Mouse (Mus musculus) G1E (cell line): ENCODE measurements at regions not wholly inside any gene's neighbourhood (a gene's known extent, or its start where the extent isn't known, plus 50 kb on each side); places are given as distances from the start of the nearest gene placed in this dataset.

Experiments
- ATAC-seq: 2 replicates; pipeline ENCODE4 v1.8.0; 2016; ENCODE audit warnings: mild to moderate bottlenecking; ENCODE audit not compliant: insufficient number of reproducible peaks, poor library complexity, low FRiP score, severe bottlenecking; ENCODE audit errors: extremely low read depth
- DNase-seq: peaks from one replicate; pipeline ENCODE4 v3.0.0; 2012; ENCODE audit warnings: low spot score
- H3K27me3 ChIP-seq: 2 replicates; pipeline ENCODE4 v1.6.1; 2012; ENCODE audit warnings: mild to moderate bottlenecking, low read length, inconsistent platforms; ENCODE audit not compliant: insufficient read depth
- H3K36me3 ChIP-seq: replicated peaks from 2 replicates; pipeline ENCODE3; 2012; ENCODE audit warnings: mild to moderate bottlenecking, inconsistent platforms
- H3K4me1 ChIP-seq: 2 replicates; pipeline ENCODE4 v1.6.1; 2012; ENCODE audit warnings: low read depth, low read length, inconsistent platforms, mixed read lengths; ENCODE audit not compliant: insufficient read depth
- H3K4me3 ChIP-seq: 2 replicates; pipeline ENCODE4 v1.5.1; 2012; ENCODE audit warnings: low read depth, mild to moderate bottlenecking, inconsistent platforms, low read length, moderate library complexity, mixed read lengths
- H3K9me3 ChIP-seq: replicated peaks from 2 replicates; pipeline ENCODE4 v1.6.1; 2012; ENCODE audit warnings: inconsistent platforms
- CTCF ChIP-seq: IDR thresholded peaks from 2 replicates; pipeline ENCODE4 v1.5.1; 2012; ENCODE audit warnings: low read depth, low read length, inconsistent platforms, mixed read lengths
- GATA1 ChIP-seq: IDR thresholded peaks from 2 replicates; pipeline ENCODE4 v1.6.1; 2012; ENCODE audit warnings: borderline replicate concordance, low read length, inconsistent platforms, mixed read lengths
- GATA2 ChIP-seq: IDR thresholded peaks from 2 replicates; pipeline ENCODE4 v1.6.1; 2012; ENCODE audit warnings: low read depth, low read length, inconsistent platforms, borderline replicate concordance
- POLR2AphosphoS5 ChIP-seq: IDR thresholded peaks from 2 replicates; pipeline ENCODE4 v1.6.1; 2012; ENCODE audit warnings: low read depth, low read length, inconsistent platforms; ENCODE audit not compliant: insufficient replicate concordance
- TAL1 ChIP-seq: conservative IDR thresholded peaks from 2 replicates; pipeline ENCODE4 v1.6.1; 2012; ENCODE audit warnings: low read depth, low read length, inconsistent platforms, mixed read lengths

- Histone ChIP-seq H3K9me3 (no peaks in the 10 kb centered on the region), H3K4me3 (no peak overlapping the region), H3K36me3 (no peaks in the 10 kb centered on the region), H3K4me1 (peaks cover 14% of the 10 kb centered on the region), H3K27me3 (peaks cover 64% of the 10 kb centered on the region)
- ATAC-seq = no peak
- TF ChIP-seq GATA1 = no peak
- TF ChIP-seq POLR2AphosphoS5 = no peak
- TF ChIP-seq GATA2 = no peak
- TF ChIP-seq TAL1 = no peak
- no peak for TF ChIP-seq CTCF
- no peak for DNase-seq
These were observed 57.7 kb upstream of the Irs2 start for GRCm38 (mm10) chr8:11065990-11066389.

- H3K9me3 ChIP-seq = no peaks in the 10 kb centered on the region
- peaks cover 66% of the 10 kb centered on the region for H3K27me3 ChIP-seq
- no peak for TF ChIP-seq CTCF
- no peak for TF ChIP-seq GATA1
- no peak for TF ChIP-seq TAL1
- TF ChIP-seq POLR2AphosphoS5 = no peak
- no peak for TF ChIP-seq GATA2
- ATAC-seq = no peak
- no peak overlapping the region for H3K4me3 ChIP-seq
- H3K4me1 ChIP-seq = peaks cover 17% of the 10 kb centered on the region
- no peak for DNase-seq
- no peaks in the 10 kb centered on the region for H3K36me3 ChIP-seq
These were observed 57.0 kb upstream of the Irs2 start for GRCm38 (mm10) chr8:11065303-11065702.

GRCm38 (mm10) chr8:11063058-11063457 is 54.8 kb upstream of the Irs2 start:
- no peak for ATAC-seq
- peaks cover 19% of the 10 kb centered on the region for H3K4me1 ChIP-seq

DNA sequence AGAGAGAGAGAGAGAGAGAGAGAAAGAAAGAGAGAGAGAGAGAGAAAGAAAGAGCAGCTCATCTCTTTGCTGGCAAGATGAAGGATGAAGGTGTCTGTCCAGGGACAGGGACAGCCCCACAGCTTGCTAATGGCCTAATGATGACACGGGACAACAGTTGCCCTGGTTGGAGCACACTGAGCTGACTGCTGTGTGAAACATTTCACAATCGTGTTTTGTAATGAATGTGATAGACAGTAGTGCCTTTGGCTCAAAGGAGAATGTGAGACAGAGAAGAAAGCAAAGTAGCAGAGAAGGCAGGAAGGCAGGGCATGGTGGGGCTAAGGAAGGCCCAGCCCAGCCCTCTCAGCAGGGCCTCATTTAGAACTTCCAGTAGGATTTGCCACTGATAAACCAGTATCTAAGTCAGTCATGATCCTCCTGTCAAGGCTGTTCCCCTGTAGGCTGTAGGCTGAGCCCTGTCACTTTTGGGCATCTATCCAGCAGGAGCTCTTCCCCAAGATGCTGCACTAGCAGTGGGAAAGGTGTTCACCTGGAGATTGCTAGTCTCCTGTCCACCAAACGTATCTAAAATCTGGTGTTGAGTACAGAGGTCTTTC is 54.2 kb upstream of the Irs2 start:
- TF ChIP-seq GATA2 (no peak), POLR2AphosphoS5 (no peak), CTCF (no peak)
- ATAC-seq (no peak), DNase-seq (no peak)
- Histone ChIP-seq H3K36me3 (no peaks in the 10 kb centered on the region), H3K9me3 (no peaks in the 10 kb centered on the region), H3K4me3 (no peak overlapping the region), H3K4me1 (peaks cover 19% of the 10 kb centered on the region), H3K27me3 (peaks cover 67% of the 10 kb centered on the region)

More at GRCm38 (mm10) chr8:11063058-11063457, 54.8 kb upstream of the Irs2 start:
- Histone ChIP-seq H3K9me3 (no peaks in the 10 kb centered on the region), H3K36me3 (no peaks in the 10 kb centered on the region), H3K27me3 (peaks cover 66% of the 10 kb centered on the region), H3K4me3 (no peak overlapping the region)
- TF ChIP-seq TAL1 (no peak), GATA1 (no peak), CTCF (no peak), POLR2AphosphoS5 (no peak), GATA2 (no peak)
- no peak for DNase-seq

GRCm38 (mm10) chr8:11061711-11062110 is 53.5 kb upstream of the Irs2 start:
- TF ChIP-seq GATA1 (no peak), POLR2AphosphoS5 (no peak), TAL1 (no peak), GATA2 (no peak), CTCF (no peak)
- Histone ChIP-seq H3K27me3 (peaks cover 68% of the 10 kb centered on the region), H3K36me3 (no peaks in the 10 kb centered on the region), H3K4me1 (peaks cover 25% of the 10 kb centered on the region), H3K4me3 (no peak overlapping the region), H3K9me3 (no peaks in the 10 kb centered on the region)
- DNase-seq = no peak
- ATAC-seq = no peak

- DNase-seq = no peak
- H3K4me3 ChIP-seq = no peak overlapping the region
These were observed 52.3 kb upstream of the Irs2 start for GRCm38 (mm10) chr8:11060604-11061003.

More at GRCm38 (mm10) chr8:11060604-11061003, 52.3 kb upstream of the Irs2 start:
- no peaks in the 10 kb centered on the region for H3K36me3 ChIP-seq
- peaks cover 36% of the 10 kb centered on the region for H3K4me1 ChIP-seq
- peaks cover 68% of the 10 kb centered on the region for H3K27me3 ChIP-seq
- no peaks in the 10 kb centered on the region for H3K9me3 ChIP-seq
- TF ChIP-seq GATA1 (no peak), CTCF (no peak), POLR2AphosphoS5 (no peak), TAL1 (no peak), GATA2 (no peak)
- no peak for ATAC-seq
